10 mouse cellular contexts compared by ENCODE assay signal in genomic region chr7:19871943-19872601, GRCm38 (mm10). TPM values are rescaled to one million over a fixed set of nuclear protein-coding genes. Genes with fewer than 3 reads are reported as not detected.
A peak's percentile ranks its signal among the peaks of the same experiment; 100 is the strongest.
DNase-seq lines count a peak whose midpoint lies in the region; ATAC-seq and TF ChIP-seq lines count a peak whose summit lies in the region.
"Had no signal": no experiment of that assay in that cellular context is flagged by ENCODE, and none has a peak within 500 bp of the region (broad histone marks: within the 10 kb centered on the region; RNA-seq: fewer than 3 reads in every experiment).

No protein-coding gene starts in this region.

- H3K4me1 ChIP-seq in liver, postnatal 0 days (ENCODE audit: insufficient read depth), result peaks cover 20% of the 10 kb centered on the region
- H3K4me1 ChIP-seq: neural tube, embryonic 13.5 days had no signal

- no peak overlapping the region for H3K4me2 ChIP-seq in liver, postnatal 0 days (ENCODE audit: low read depth, low read length)
- H3K4me2 ChIP-seq: heart, embryonic 15.5 days; neural tube, embryonic 13.5 days had no signal

- no peak overlapping the region for H3K4me3 ChIP-seq in liver, postnatal 0 days (ENCODE audit: low read depth, low read length)
- H3K4me3 ChIP-seq: heart, embryonic 15.5 days; neural tube, embryonic 13.5 days had no signal

- TF ChIP-seq EP300 in liver, postnatal 0 days (IDR thresholded peaks at IDR 0.05; ENCODE audit: low read depth), result no peak

- peak overlapping the region; percentile 49; the same call in 1 of the 2 replicates for H3K27ac ChIP-seq in liver, postnatal 0 days (ENCODE audit: low read depth)
- H3K27ac ChIP-seq: heart, embryonic 15.5 days; neural tube, embryonic 13.5 days had no signal

- ATAC-seq in liver, postnatal 0 days, result no peak
- no peak for ATAC-seq in frontal cortex, adult (ENCODE audit: low TSS enrichment)

- no peaks in the 10 kb centered on the region for H3K27me3 ChIP-seq in liver, postnatal 0 days (ENCODE audit: insufficient read depth, low read length)
- H3K27me3 ChIP-seq: heart, embryonic 15.5 days; neural tube, embryonic 13.5 days had no signal

- no peaks in the 10 kb centered on the region for H3K9me3 ChIP-seq in liver, postnatal 0 days (ENCODE audit: low read length)
- H3K9me3 ChIP-seq: heart, embryonic 15.5 days; neural tube, embryonic 13.5 days had no signal

- H3K9ac ChIP-seq in liver, postnatal 0 days (replicated peaks), result no peak overlapping the region
- H3K9ac ChIP-seq: heart, embryonic 15.5 days; neural tube, embryonic 13.5 days had no signal

- peak; percentile 70 for TF ChIP-seq CTCF in liver, postnatal 0 days (IDR thresholded peaks at IDR 0.05; ENCODE audit: low read depth)

- 27% methylated on average over 5 of the region's 5 CpGs for WGBS in liver, postnatal 0 days (ENCODE audit: insufficient replicate concordance)

- peak; percentile 54 for DNase-seq in adrenal gland, adult 2 months
- no peak for DNase-seq in adrenal gland, postnatal 4 days (ENCODE audit: low spot score in 2 of 2)
- peak; percentile 30 for DNase-seq in urinary bladder, postnatal 14 days (ENCODE audit: low spot score)
- no peak for DNase-seq in urinary bladder, adult 2 months (ENCODE audit: low spot score)
- DNase-seq in liver, postnatal 0 days, result peak; percentile 64
- peak; percentile 80 for DNase-seq in thymus, postnatal 14 days
- DNase-seq in ovary, postnatal 10 days (ENCODE audit: low spot score), result no peak

- H3K36me3 ChIP-seq in liver, postnatal 0 days (replicated peaks; ENCODE audit: insufficient read depth, low read length), result no peaks in the 10 kb centered on the region
- H3K36me3 ChIP-seq: heart, embryonic 15.5 days; neural tube, embryonic 13.5 days had no signal

RNA-seq across cellular contexts. Expression of gene Ceacam16, which starts 11.0 kb away (rescaled TPM):
- not detected for total RNA-seq in adrenal gland, adult 2 months (2021)
- polyA plus RNA-seq in adrenal gland, adult 2 months (2012; rRNA removed), result 0.52 and 0.55 TPM in 2 replicates
- under 1 TPM in 1 of 2 experiments, not detected in 1; 0.20 TPM for total RNA-seq in adrenal gland, postnatal 4 days (2021)
- polyA plus RNA-seq in urinary bladder, adult 2 months (2012; rRNA removed), result 0.12 TPM in 1 of 2 replicates, not detected in the other
- polyA plus RNA-seq in liver, postnatal 0 days (2015; fragmentation: Nextera tagmentation; extraction: Ambion mirVana), result 0.09 TPM in 1 of 2 replicates, not detected in the other
- polyA plus RNA-seq: heart, embryonic 15.5 days had no signal

RNA-seq across cellular contexts. Expression of gene Ceacam19, which starts 15.7 kb away (rescaled TPM):
- total RNA-seq in adrenal gland, adult 2 months (2021), result not detected
- not detected in 2 replicates for polyA plus RNA-seq in adrenal gland, adult 2 months (2012; rRNA removed)
- total RNA-seq in adrenal gland, postnatal 4 days (2021), result not detected
- polyA plus RNA-seq in urinary bladder, adult 2 months (2012; rRNA removed), result 0.72 and 0.81 TPM in 2 replicates
- not detected in 2 replicates for polyA plus RNA-seq in liver, postnatal 0 days (2015; fragmentation: Nextera tagmentation; extraction: Ambion mirVana)
- polyA plus RNA-seq: heart, embryonic 15.5 days; neural tube, embryonic 13.5 days had no signal

RNA-seq across cellular contexts. Expression of gene Gm19345, which starts 20.3 kb away (rescaled TPM):
- under 1 TPM in 1 of 2 experiments, not detected in 1; 0.86 TPM for total RNA-seq in adrenal gland, adult 2 months (2021)
- polyA plus RNA-seq in adrenal gland, adult 2 months (2012; rRNA removed), result 0.71 and 1.3 TPM in 2 replicates
- not detected for total RNA-seq in adrenal gland, postnatal 4 days (2021)
- 0.08 and 0.15 TPM in 2 replicates for polyA plus RNA-seq in urinary bladder, adult 2 months (2012; rRNA removed)
- 0.18 and 0.19 TPM in 2 replicates for polyA plus RNA-seq in liver, postnatal 0 days (2015; fragmentation: Nextera tagmentation; extraction: Ambion mirVana)
- polyA plus RNA-seq: heart, embryonic 15.5 days had no signal

RNA-seq across cellular contexts. Expression of gene Pvr, which starts 48.9 kb away (rescaled TPM):
- total RNA-seq in adrenal gland, adult 2 months (2021), result 10 to 100 TPM; 20.3 to 36.5 TPM
- polyA plus RNA-seq in adrenal gland, adult 2 months (2012; rRNA removed), result 9.6 and 12.0 TPM in 2 replicates
- 10 to 100 TPM; 21.6 to 22.0 TPM for total RNA-seq in adrenal gland, postnatal 4 days (2021)
- polyA plus RNA-seq in urinary bladder, adult 2 months (2012; rRNA removed), result 15.2 and 16.8 TPM in 2 replicates
- 2.2 and 3.0 TPM in 2 replicates for polyA plus RNA-seq in liver, postnatal 0 days (2015; fragmentation: Nextera tagmentation; extraction: Ambion mirVana)

RNA-seq across cellular contexts. Expression of gene Bcl3, which starts 49.5 kb away (rescaled TPM):
- 10 to 100 TPM; 26.7 to 34.1 TPM for total RNA-seq in adrenal gland, adult 2 months (2021)
- polyA plus RNA-seq in adrenal gland, adult 2 months (2012; rRNA removed), result 155 and 161 TPM in 2 replicates
- 10 to 100 TPM in 1 of 2 experiments, 1 to 10 TPM in 1; 9.6 to 11.5 TPM for total RNA-seq in adrenal gland, postnatal 4 days (2021)
- polyA plus RNA-seq in urinary bladder, adult 2 months (2012; rRNA removed), result 10.8 and 10.9 TPM in 2 replicates
- 5.4 and 11.2 TPM in 2 replicates for polyA plus RNA-seq in liver, postnatal 0 days (2015; fragmentation: Nextera tagmentation; extraction: Ambion mirVana)

Comparison
In these comparisons a context has a peak if more than half of its experiments do, and no peak if none do; other contexts are left out.
1. DNase-seq: peak in adrenal gland, adult 2 months (single experiment), urinary bladder, postnatal 14 days (single experiment), liver, postnatal 0 days (single experiment) and thymus, postnatal 14 days (single experiment); none in adrenal gland, postnatal 4 days (0 of 2), urinary bladder, adult 2 months (single experiment) and ovary, postnatal 10 days (single experiment).